Mouse (Mus musculus): ENCODE data around the gene Wnt8b. TPM values are rescaled to one million over a fixed set of nuclear protein-coding genes. Genes with fewer than 3 reads are reported as not detected.

Wnt8b gene
- polyA plus RNA-seq, 1 experiment from 2014 or later, result 2.8 TPM

DNA sequence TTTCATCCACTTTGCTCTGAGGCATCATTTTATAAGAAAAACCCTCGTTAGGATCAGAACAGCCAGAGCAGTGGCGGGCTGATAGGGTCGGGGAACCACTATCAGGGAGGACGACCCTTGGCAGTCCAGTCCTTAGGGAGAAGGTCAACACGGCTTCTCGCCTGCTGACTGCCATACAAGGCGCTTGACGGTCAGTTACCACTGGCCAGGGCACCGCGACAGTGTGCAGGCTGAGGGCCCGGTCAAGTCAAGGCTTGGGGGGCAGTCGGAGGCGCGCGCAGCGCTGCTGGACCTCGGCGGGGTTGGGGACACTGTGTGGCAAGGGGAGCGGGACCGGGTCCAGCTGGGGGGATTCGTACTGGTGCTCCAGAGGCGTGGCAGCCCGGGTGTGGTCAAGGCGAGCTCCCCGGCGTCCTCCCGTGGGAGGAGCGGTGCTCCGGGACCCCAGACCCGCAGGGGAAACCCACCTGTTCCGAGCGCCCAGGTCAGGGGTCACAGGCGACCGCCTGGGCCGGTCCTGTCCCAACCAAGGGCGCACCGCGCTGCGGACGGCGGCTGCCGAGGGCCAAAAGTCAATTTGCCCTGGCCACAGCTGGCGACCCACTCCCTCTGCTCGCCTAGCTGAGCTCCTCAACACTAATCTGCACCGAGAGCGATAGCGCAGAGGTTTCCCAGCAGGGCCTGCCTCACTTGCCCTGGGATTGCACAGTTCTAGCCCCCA is 52.2 kb downstream of the Wnt8b start, which contains the start of gene Sec31b:
Sec31b (minus strand) TSS at position 544 of the 721 bp plus-strand sequence.
- Histone ChIP-seq H3K4me3 (ENCODE audit: low read length) (peak within 1 kb of the TSS; percentile 68), H3K9ac (replicated peaks; ENCODE audit: low read length) (peak within 1 kb of the TSS; percentile 75), H3K4me1 (ENCODE audit: insufficient read depth, low read length) (peaks cover 9% of the 10 kb centered on the region), H3K4me2 (replicated peaks; ENCODE audit: low read depth, low read length) (peak within 1 kb of the TSS; percentile 95), H3K9me3 (ENCODE audit: low read length) (peaks cover 6% of the 10 kb centered on the region; the same call in 1 of the 2 replicates), H3K27me3 (ENCODE audit: insufficient read depth, low read length) (no peaks in the 10 kb centered on the region), H3K36me3 (ENCODE audit: insufficient read depth, low read length) (peaks cover 22% of the 10 kb centered on the region), H3K27ac (ENCODE audit: low read length) (no peak within 1 kb of the TSS)
- ATAC-seq (ENCODE audit: low FRiP score, low TSS enrichment), result peak; percentile 67
- 2% methylated on average over 47 of the region's 47 CpGs for WGBS

DNA sequence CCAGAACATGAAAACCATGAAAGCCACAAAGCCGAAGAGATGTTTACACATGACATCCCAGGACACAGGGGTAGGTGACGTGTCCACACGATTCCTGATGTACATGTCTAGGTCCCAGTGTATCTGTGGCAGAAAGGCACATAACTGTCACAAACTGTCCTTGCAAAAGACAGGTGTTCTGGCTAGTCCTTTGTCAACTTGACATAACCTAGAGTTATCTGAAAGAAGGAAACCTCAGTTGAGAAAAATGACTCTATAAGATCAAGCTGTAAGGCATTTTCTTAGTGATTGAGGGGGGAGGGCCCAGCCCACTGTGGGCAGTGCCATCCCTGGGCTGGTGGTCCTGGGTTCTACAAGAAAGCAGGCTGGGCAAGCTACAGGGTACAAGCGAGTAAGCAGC is 59.5 kb downstream of the Wnt8b start, which contains the start of gene Gm20538:
Gm20538 (minus strand) TSS at position 101 of the 400 bp plus-strand sequence.
- no peaks in the 10 kb centered on the region for H3K27me3 ChIP-seq (ENCODE audit: insufficient read depth, low read length)
- no peak for ATAC-seq (ENCODE audit: low FRiP score, low TSS enrichment)
- 0 out of 2 replicates have a peak within 1 kb of the TSS, but pooled peaks have one; percentile 13 for H3K4me2 ChIP-seq (replicated peaks; ENCODE audit: low read depth, low read length)
- H3K4me1 ChIP-seq (ENCODE audit: insufficient read depth, low read length), result peaks cover 17% of the 10 kb centered on the region
- H3K9me3 ChIP-seq (ENCODE audit: low read length), result no peaks in the 10 kb centered on the region
- no peak within 1 kb of the TSS; the same call in 1 of the 2 replicates for H3K9ac ChIP-seq (replicated peaks; ENCODE audit: low read length)
- H3K4me3 ChIP-seq (ENCODE audit: low read length), result no peak within 1 kb of the TSS
- no peak within 1 kb of the TSS for H3K27ac ChIP-seq (ENCODE audit: low read length)
- 97% methylated on average over 4 of the region's 4 CpGs for WGBS
- peaks cover 48% of the 10 kb centered on the region for H3K36me3 ChIP-seq (ENCODE audit: insufficient read depth, low read length)

GRCm38 (mm10) chr19:44553286-44553685 is 60.0 kb downstream of the Wnt8b start:
- Histone ChIP-seq H3K27ac (ENCODE audit: low read length) (no peak overlapping the region), H3K27me3 (ENCODE audit: insufficient read depth, low read length) (no peaks in the 10 kb centered on the region), H3K9me3 (ENCODE audit: low read length) (no peaks in the 10 kb centered on the region), H3K4me2 (replicated peaks; ENCODE audit: low read depth, low read length) (0 out of 2 replicates have a peak overlapping the region, but pooled peaks have one; percentile 13), H3K9ac (replicated peaks; ENCODE audit: low read length) (no peak overlapping the region; the same call in 1 of the 2 replicates), H3K36me3 (ENCODE audit: insufficient read depth, low read length) (peaks cover 47% of the 10 kb centered on the region), H3K4me1 (ENCODE audit: insufficient read depth, low read length) (peaks cover 17% of the 10 kb centered on the region), H3K4me3 (ENCODE audit: low read length) (no peak overlapping the region)
- ATAC-seq (ENCODE audit: low FRiP score, low TSS enrichment), result 0 out of 2 replicates have a peak, but pooled peaks have one; percentile 57
- WGBS, result 74% methylated on average over 4 of the region's 4 CpGs

- Histone ChIP-seq H3K9me3 (ENCODE audit: low read length) (no peaks in the 10 kb centered on the region), H3K36me3 (ENCODE audit: insufficient read depth, low read length) (peaks cover 36% of the 10 kb centered on the region), H3K27me3 (ENCODE audit: insufficient read depth, low read length) (no peaks in the 10 kb centered on the region; the same call in 1 of the 2 replicates), H3K4me3 (ENCODE audit: low read length) (peak overlapping the region; percentile 79), H3K4me2 (replicated peaks; ENCODE audit: low read depth, low read length) (peak overlapping the region; percentile 95), H3K9ac (replicated peaks; ENCODE audit: low read length) (peak overlapping the region; percentile 97), H3K4me1 (ENCODE audit: insufficient read depth, low read length) (peaks cover 17% of the 10 kb centered on the region), H3K27ac (ENCODE audit: low read length) (no peak overlapping the region)
- peak; percentile 5; the same call in 1 of the 2 replicates for ATAC-seq (ENCODE audit: low FRiP score, low TSS enrichment)
- 4% methylated on average over 8 of the region's 8 CpGs for WGBS
Measured at GRCm38 (mm10) chr19:44554490-44554860, 61.2 kb downstream of the Wnt8b start.

- Histone ChIP-seq H3K4me1 (ENCODE audit: insufficient read depth, low read length) (peaks cover 17% of the 10 kb centered on the region), H3K27ac (ENCODE audit: low read length) (peak within 1 kb of the TSS; percentile 86), H3K9ac (replicated peaks; ENCODE audit: low read length) (peak within 1 kb of the TSS; percentile 97), H3K4me2 (replicated peaks; ENCODE audit: low read depth, low read length) (peak within 1 kb of the TSS; percentile 95), H3K9me3 (ENCODE audit: low read length) (no peaks in the 10 kb centered on the region), H3K4me3 (ENCODE audit: low read length) (peak within 1 kb of the TSS; percentile 79), H3K27me3 (ENCODE audit: insufficient read depth, low read length) (no peaks in the 10 kb centered on the region; the same call in 1 of the 2 replicates), H3K36me3 (ENCODE audit: insufficient read depth, low read length) (peaks cover 30% of the 10 kb centered on the region)
- ATAC-seq (ENCODE audit: low FRiP score, low TSS enrichment), result peak; percentile 80
- WGBS, result under 1% methylated on average over 50 of the region's 50 CpGs
Measured at GRCm38 (mm10) chr19:44554861-44555590, 61.8 kb downstream of the Wnt8b start, which contains the start of gene Ndufb8. Ndufb8 (minus strand) TSS chr19:44555440.

DNA sequence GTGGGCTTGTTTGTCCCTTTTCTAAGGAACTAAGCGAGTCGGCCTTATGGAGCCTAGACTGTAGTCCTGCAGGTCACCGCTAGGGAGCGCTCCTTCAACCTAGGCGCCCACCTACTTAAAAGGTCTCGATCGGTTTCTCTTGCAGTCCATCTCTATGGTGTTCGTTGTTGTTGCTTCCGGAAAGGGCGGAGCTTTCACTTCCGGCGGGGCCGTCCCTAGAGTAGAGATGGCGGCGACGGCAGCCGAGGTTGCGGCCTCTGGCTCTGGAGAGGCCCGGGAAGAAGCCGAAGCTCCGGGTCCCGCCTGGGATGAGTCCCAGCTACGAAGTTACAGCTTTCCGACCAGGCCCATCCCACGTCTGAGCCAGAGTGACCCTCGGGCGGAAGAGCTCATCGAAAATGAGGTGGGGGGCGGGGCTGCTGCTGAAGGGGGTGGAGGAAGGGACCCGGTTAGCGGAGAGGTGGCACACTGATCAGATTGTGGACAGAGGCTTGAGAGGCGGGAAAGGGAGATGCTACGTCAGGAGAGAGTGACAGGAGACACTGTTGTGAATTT is 69.5 kb downstream of the Wnt8b start, which contains the start of gene Hif1an:
Hif1an (plus strand) TSS at position 199 of the 555 bp plus-strand sequence.
- peak within 1 kb of the TSS; percentile 90 for H3K4me2 ChIP-seq (replicated peaks; ENCODE audit: low read depth, low read length)
- under 1% methylated on average over 33 of the region's 33 CpGs for WGBS
- H3K36me3 ChIP-seq (ENCODE audit: insufficient read depth, low read length), result peaks cover 26% of the 10 kb centered on the region
- peak within 1 kb of the TSS; percentile 86 for H3K9ac ChIP-seq (replicated peaks; ENCODE audit: low read length)
- no peaks in the 10 kb centered on the region for H3K9me3 ChIP-seq (ENCODE audit: low read length)
- peak; percentile 98 for ATAC-seq (ENCODE audit: low FRiP score, low TSS enrichment)
- H3K4me3 ChIP-seq (ENCODE audit: low read length), result peak within 1 kb of the TSS; percentile 82
- H3K27me3 ChIP-seq (ENCODE audit: insufficient read depth, low read length), result no peaks in the 10 kb centered on the region; the same call in 1 of the 2 replicates
- peak within 1 kb of the TSS; percentile 81 for H3K27ac ChIP-seq (ENCODE audit: low read length)
- H3K4me1 ChIP-seq (ENCODE audit: insufficient read depth, low read length), result peaks cover 12% of the 10 kb centered on the region

Other genes with a start within 250 kb of the Wnt8b start
- gene Scd2, start 199.8 kb upstream of the Wnt8b start, polyA plus RNA-seq (2015; fragmentation: Nextera tagmentation; extraction: Ambion mirVana), result 178 and 193 TPM in 2 replicates
- gene Scd4, start 160.4 kb upstream of the Wnt8b start, polyA plus RNA-seq (2015; fragmentation: Nextera tagmentation; extraction: Ambion mirVana), result 0.12 and 0.17 TPM in 2 replicates
- gene Scd1, start 85.6 kb upstream of the Wnt8b start, polyA plus RNA-seq (2015; fragmentation: Nextera tagmentation; extraction: Ambion mirVana), result 3.1 and 3.3 TPM in 2 replicates
- 1.3 and 1.9 TPM in 2 replicates for gene Sec31b, start 52.4 kb downstream of the Wnt8b start, polyA plus RNA-seq (2015; fragmentation: Nextera tagmentation; extraction: Ambion mirVana)
- gene Gm20538, start 59.4 kb downstream of the Wnt8b start, polyA plus RNA-seq (2015; fragmentation: Nextera tagmentation; extraction: Ambion mirVana), result 1.2 TPM in 1 of 2 replicates, not detected in the other
- gene Ndufb8, start 62.0 kb downstream of the Wnt8b start, polyA plus RNA-seq (2015; fragmentation: Nextera tagmentation; extraction: Ambion mirVana), result 632 and 676 TPM in 2 replicates
- 32.8 and 34.2 TPM in 2 replicates for gene Hif1an, start 69.4 kb downstream of the Wnt8b start, polyA plus RNA-seq (2015; fragmentation: Nextera tagmentation; extraction: Ambion mirVana)